Mouse (Mus musculus): ENCODE measurements around the gene Gas2l3.

DNA sequence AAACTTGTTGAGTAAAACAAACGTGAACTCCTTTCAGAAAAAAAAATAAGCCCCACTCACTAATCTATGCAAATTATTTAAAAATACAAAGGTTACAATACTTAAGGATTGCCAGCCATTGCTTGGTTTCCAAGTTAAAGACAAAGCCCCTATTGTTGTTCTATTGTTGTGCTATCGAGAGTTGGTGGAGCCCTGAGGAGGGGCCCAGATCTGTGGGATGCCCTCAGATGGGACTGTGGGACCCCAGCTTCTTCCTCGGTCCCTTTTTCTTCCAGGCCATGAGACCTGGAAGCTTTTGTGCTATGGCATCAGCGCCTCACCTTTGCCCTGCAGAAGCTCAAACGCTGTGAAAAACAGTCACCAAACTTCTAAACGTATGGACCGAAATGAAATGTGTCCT lies 37.9 kb upstream of the Gas2l3 start:
- TF ChIP-seq CTCF (IDR thresholded peaks at IDR 0.05; ENCODE audit: borderline replicate concordance, insufficient read depth, low read length) (no peak), POLR2A (IDR thresholded peaks at IDR 0.05; ENCODE audit: low read depth, low read length) (no peak)
